Mouse (Mus musculus) myocyte (in vitro differentiated cells): Measurements from ENCODE around the gene Dtl. TPM values are rescaled to one million over a fixed set of nuclear protein-coding genes. Genes with fewer than 3 reads are reported as not detected.

Experiments
- H3K27me3 ChIP-seq: one replicate; pipeline ENCODE4 v1.6.1; 2011; ENCODE audit not compliant: control insufficient read depth, insufficient read depth, insufficient read length
- H3K36me3 ChIP-seq: one replicate; pipeline ENCODE4 v1.6.1; 2011; ENCODE audit not compliant: control insufficient read depth, insufficient read depth
- H3K4me2 ChIP-seq: one replicate; pipeline ENCODE4 v1.6.1; 2011; ENCODE audit warnings: low read depth, control low read depth
- H3K4me3 ChIP-seq: one replicate; pipeline ENCODE4 v1.5.1; 2011; ENCODE audit warnings: mild to moderate bottlenecking, control low read depth, moderate library complexity
- H3K79me2 ChIP-seq: one replicate; pipeline ENCODE4 v1.6.1; 2011; ENCODE audit not compliant: control insufficient read depth, insufficient read depth
- H3ac ChIP-seq: one replicate; pipeline ENCODE4 v1.6.1; 2011; ENCODE audit not compliant: control insufficient read depth, insufficient read length
- CEBPB ChIP-seq: IDR thresholded peaks from 2 replicates; pipeline ENCODE4 v1.6.1; 2011; ENCODE audit warnings: mild to moderate bottlenecking, moderate library complexity; ENCODE audit not compliant: poor library complexity, insufficient read depth, severe bottlenecking
- E2F4 ChIP-seq: IDR thresholded peaks from one replicate; pipeline ENCODE4 v1.6.1; 2011; ENCODE audit warnings: mild to moderate bottlenecking, control low read depth, moderate library complexity; ENCODE audit not compliant: insufficient read depth
- MAX ChIP-seq: IDR thresholded peaks from one replicate; pipeline ENCODE4 v1.6.1; 2011; ENCODE audit warnings: low read depth, mild to moderate bottlenecking, control low read depth
- MYOD1 ChIP-seq, 3 experiments: IDR thresholded peaks; one replicate each; pipeline ENCODE4 v1.6.1; 2011; ENCODE audit warnings: control low read depth in 2 of 3, low read depth in 2 of 3, mild to moderate bottlenecking in 2 of 3, moderate library complexity in 1 of 3; ENCODE audit not compliant: insufficient read length in 2 of 3, control insufficient read depth in 1 of 3
- MYOG ChIP-seq, 3 experiments: IDR thresholded peaks; one replicate each; pipeline ENCODE4 v1.6.1; 2011; ENCODE audit warnings: control low read depth in 2 of 3, low read depth in 2 of 3, mild to moderate bottlenecking in 2 of 3; ENCODE audit not compliant: insufficient read length in 2 of 3, control insufficient read depth in 1 of 3, insufficient read depth in 1 of 3
- POLR2A ChIP-seq: IDR thresholded peaks from one replicate; pipeline ENCODE4 v1.6.1; 2011; ENCODE audit warnings: low read depth, mild to moderate bottlenecking, control low read depth, moderate library complexity; ENCODE audit not compliant: insufficient read length
- POLR2AphosphoS2 ChIP-seq: IDR thresholded peaks from one replicate; pipeline ENCODE4 v1.6.1; 2011; ENCODE audit warnings: low read depth, control low read depth; ENCODE audit not compliant: insufficient read length
- REST ChIP-seq: IDR thresholded peaks from one replicate; pipeline ENCODE4 v1.6.1; 2011; ENCODE audit warnings: mild to moderate bottlenecking, control low read depth, moderate library complexity; ENCODE audit not compliant: insufficient read depth, insufficient read length
- SRF ChIP-seq: IDR thresholded peaks from one replicate; pipeline ENCODE4 v1.6.1; 2011; ENCODE audit warnings: low read depth; ENCODE audit not compliant: control insufficient read depth, insufficient read length
- TCF12 ChIP-seq: IDR thresholded peaks from one replicate; pipeline ENCODE4 v1.6.1; 2011; ENCODE audit warnings: mild to moderate bottlenecking, control low read depth; ENCODE audit not compliant: poor library complexity, insufficient read depth, severe bottlenecking
- TCF3 ChIP-seq: IDR thresholded peaks from one replicate; pipeline ENCODE4 v1.6.1; 2011; ENCODE audit warnings: low read depth, control low read depth; ENCODE audit not compliant: insufficient read length
- USF1 ChIP-seq: IDR thresholded peaks from one replicate; pipeline ENCODE4 v1.6.1; 2011; ENCODE audit warnings: low read depth, mild to moderate bottlenecking, control low read depth, moderate library complexity
- polyA plus RNA-seq: library from polyadenylated mRNA; unstranded; fragments of >200 nt; fragmentation: generic; extraction: Trizol; gene quantifications from one replicate; pipeline ENCODE4 v1.2.1, GENCODE M21; 2012; ENCODE audit warnings: missing spikeins

Gene Dtl
- polyA plus RNA-seq, 1 experiment = 1.2 TPM

- H3K36me3 ChIP-seq = no peaks in the 10 kb centered on the region
- TF ChIP-seq USF1 (no peak), POLR2A (no peak), MAX (no peak), E2F4 (no peak), POLR2AphosphoS2 (no peak), SRF (no peak), MYOD1 (IDR thresholded peaks at IDR 0.05; ENCODE audit: control insufficient read depth in 1 of 3, insufficient read length in 2 of 3, low read depth in 2 of 3) (no peak), MYOG (IDR thresholded peaks at IDR 0.05; ENCODE audit: control insufficient read depth in 1 of 3, insufficient read depth in 1 of 3, insufficient read length in 2 of 3, low read depth in 2 of 3) (no peak), TCF12 (no peak), REST (no peak), CEBPB (no peak), TCF3 (no peak)
- no peak overlapping the region for H3K4me2 ChIP-seq
- no peak overlapping the region for H3ac ChIP-seq
- no peak overlapping the region for H3K4me3 ChIP-seq
- peaks cover 6% of the 10 kb centered on the region for H3K79me2 ChIP-seq
- H3K27me3 ChIP-seq = no peaks in the 10 kb centered on the region
Measured at GRCm38 (mm10) chr1:191562823-191563365, 12.4 kb downstream of the Dtl start.

GRCm38 (mm10) chr1:191559779-191560178 lies 15.6 kb downstream of the Dtl start:
- Histone ChIP-seq H3K79me2 (peaks cover 2% of the 10 kb centered on the region), H3K27me3 (no peaks in the 10 kb centered on the region), H3K4me3 (no peak overlapping the region), H3ac (no peak overlapping the region), H3K4me2 (no peak overlapping the region), H3K36me3 (peaks cover 10% of the 10 kb centered on the region)
- no peak for TF ChIP-seq MAX
- no peak for TF ChIP-seq REST
- TF ChIP-seq POLR2AphosphoS2 = no peak
- no peak for TF ChIP-seq E2F4
- TF ChIP-seq TCF12 = no peak
- TF ChIP-seq SRF = no peak
- no peak for TF ChIP-seq MYOG (IDR thresholded peaks at IDR 0.05; ENCODE audit: control insufficient read depth in 1 of 3, insufficient read depth in 1 of 3, insufficient read length in 2 of 3, low read depth in 2 of 3)
- no peak for TF ChIP-seq USF1
- TF ChIP-seq MYOD1 (IDR thresholded peaks at IDR 0.05; ENCODE audit: control insufficient read depth in 1 of 3, insufficient read length in 2 of 3, low read depth in 2 of 3) = no peak

- H3K27me3 ChIP-seq = no peaks in the 10 kb centered on the region
- TF ChIP-seq E2F4 (no peak), MYOG (IDR thresholded peaks at IDR 0.05; ENCODE audit: control insufficient read depth in 1 of 3, insufficient read depth in 1 of 3, insufficient read length in 2 of 3, low read depth in 2 of 3) (no peak), CEBPB (no peak), SRF (no peak), MAX (no peak), REST (no peak), TCF3 (no peak), POLR2AphosphoS2 (no peak), USF1 (peak; percentile 71), MYOD1 (IDR thresholded peaks at IDR 0.05; ENCODE audit: control insufficient read depth in 1 of 3, insufficient read length in 2 of 3, low read depth in 2 of 3) (peak in 1 of 3 experiments; percentile 36), POLR2A (no peak), TCF12 (no peak)
- H3ac ChIP-seq = no peak overlapping the region
- peaks cover 15% of the 10 kb centered on the region for H3K36me3 ChIP-seq
- H3K79me2 ChIP-seq = no peaks in the 10 kb centered on the region
- no peak overlapping the region for H3K4me3 ChIP-seq
- no peak overlapping the region for H3K4me2 ChIP-seq
Measured at GRCm38 (mm10) chr1:191557109-191557508, 18.2 kb downstream of the Dtl start.

GRCm38 (mm10) chr1:191550786-191551185 lies 24.6 kb downstream of the Dtl start:
- no peaks in the 10 kb centered on the region for H3K27me3 ChIP-seq
- H3K4me2 ChIP-seq = no peak overlapping the region
- TF ChIP-seq MYOG (IDR thresholded peaks at IDR 0.05; ENCODE audit: control insufficient read depth in 1 of 3, insufficient read depth in 1 of 3, insufficient read length in 2 of 3, low read depth in 2 of 3) = no peak
- no peak overlapping the region for H3K4me3 ChIP-seq
- peaks cover 18% of the 10 kb centered on the region for H3K36me3 ChIP-seq
- no peak overlapping the region for H3ac ChIP-seq
- H3K79me2 ChIP-seq = no peaks in the 10 kb centered on the region

- Histone ChIP-seq H3K4me3 (no peak overlapping the region), H3K4me2 (no peak overlapping the region), H3K36me3 (peaks cover 20% of the 10 kb centered on the region), H3ac (no peak overlapping the region), H3K79me2 (no peaks in the 10 kb centered on the region), H3K27me3 (no peaks in the 10 kb centered on the region)
- TF ChIP-seq USF1 = no peak
- no peak for TF ChIP-seq MYOG (IDR thresholded peaks at IDR 0.05; ENCODE audit: control insufficient read depth in 1 of 3, insufficient read depth in 1 of 3, insufficient read length in 2 of 3, low read depth in 2 of 3)
- no peak for TF ChIP-seq E2F4
- no peak for TF ChIP-seq REST
- no peak for TF ChIP-seq TCF12
- TF ChIP-seq POLR2AphosphoS2 = no peak
- no peak for TF ChIP-seq SRF
- TF ChIP-seq MAX = no peak
- no peak for TF ChIP-seq CEBPB
- TF ChIP-seq POLR2A = no peak
Measured at GRCm38 (mm10) chr1:191543747-191544146, 31.6 kb downstream of the Dtl start.
